Mouse (Mus musculus) liver, adult 2 months (tissue): ENCODE measurements around the gene Tbx21.

Source experiments
- CTCF ChIP-seq: fragments of 200-500 bp; IDR thresholded peaks from 2 replicates; pipeline ENCODE4 v1.5.1; 2011; ENCODE audit warnings: low read depth, low read length, control low read depth
- POLR2A ChIP-seq: fragments of 200-500 bp; IDR thresholded peaks from 2 replicates; pipeline ENCODE4 v1.6.1; 2011; ENCODE audit warnings: low read length, control low read depth; ENCODE audit not compliant: insufficient read depth; ENCODE audit errors: extremely low read depth

DNA sequence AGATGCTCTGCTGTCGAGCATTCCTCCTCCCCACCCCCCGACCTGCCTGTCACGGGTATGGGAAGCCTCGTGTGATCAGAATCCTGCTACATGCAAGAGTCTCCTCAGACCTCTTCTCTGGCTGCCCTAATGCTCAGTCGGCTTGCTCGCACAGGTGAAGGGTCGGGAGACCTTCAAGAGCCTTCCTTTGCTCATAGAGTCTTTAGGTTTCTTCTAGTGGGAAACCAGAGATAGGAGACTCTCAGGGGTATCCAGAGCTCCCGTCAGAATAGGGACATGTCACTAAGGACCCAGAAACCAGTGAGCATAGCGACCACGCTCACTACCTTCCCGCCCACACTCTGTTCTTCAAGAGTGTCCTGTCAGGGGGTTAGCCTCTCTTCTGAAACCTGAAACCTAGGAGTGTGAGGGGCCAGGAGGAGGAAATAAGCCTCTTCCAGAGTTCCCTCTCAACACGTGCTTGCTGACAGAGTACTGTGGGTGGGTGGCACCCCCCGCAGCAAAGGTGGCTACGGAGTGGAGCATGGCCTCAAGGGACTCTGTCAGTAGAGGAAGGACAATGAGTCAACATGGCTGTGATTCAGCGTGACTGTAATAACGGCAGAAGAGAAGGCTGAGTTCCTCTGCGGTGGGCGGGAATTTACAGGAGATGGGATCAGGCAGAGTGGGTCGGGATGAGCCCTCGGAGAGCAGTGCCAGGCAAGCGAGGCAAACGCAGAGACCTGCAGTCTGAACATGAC is 31.6 kb downstream of the Tbx21 start:
- TF ChIP-seq CTCF (no peak), POLR2A (no peak)
